Mouse (Mus musculus) liver, embryonic 13.5 days (tissue): ENCODE measurements around the gene 1700018F24Rik. TPM values are rescaled to one million over a fixed set of nuclear protein-coding genes. Genes with fewer than 3 reads are reported as not detected.
A peak's percentile ranks its signal among the peaks of the same experiment; 100 is the strongest.
"Not testable (repeated sequence)": the region's sequence is repeated elsewhere in the genome, so short reads cannot be mapped to it uniquely, and the experiment has no call there.

Experiments used
- ATAC-seq: fragments of 200-750 bp; cut with Nextera tagmentation; 2 replicates; pipeline ENCODE4 v1.8.0; 2017; ENCODE audit warnings: low read depth, mild to moderate bottlenecking, moderate number of reproducible peaks, moderate library complexity
- DNase-seq: peaks from one replicate; pipeline ENCODE4 v3.0.0; 2022
- H3K27ac ChIP-seq: fragments of 300-500 bp; sonication (generic); 2 replicates; pipeline ENCODE4 v1.5.1; 2015; ENCODE audit warnings: moderate library complexity, mild to moderate bottlenecking, inconsistent platforms
- H3K27me3 ChIP-seq: fragments of 300-500 bp; sonication (generic); 2 replicates; pipeline ENCODE4 v1.6.1; 2015; ENCODE audit warnings: mild to moderate bottlenecking, inconsistent platforms
- H3K36me3 ChIP-seq: fragments of 300-500 bp; sonication (generic); 2 replicates; pipeline ENCODE4 v1.6.1; 2015; ENCODE audit warnings: mild to moderate bottlenecking, inconsistent platforms
- H3K4me1 ChIP-seq: fragments of 300-500 bp; sonication (generic); replicated peaks from 2 replicates; pipeline ENCODE4 v1.6.1; 2015; ENCODE audit warnings: inconsistent platforms
- H3K4me2 ChIP-seq: fragments of 300-500 bp; sonication (generic); 2 replicates; pipeline ENCODE4 v1.6.1; 2015; ENCODE audit warnings: inconsistent platforms, mild to moderate bottlenecking, moderate library complexity
- H3K4me3 ChIP-seq: fragments of 300-500 bp; sonication (generic); replicated peaks from 2 replicates; pipeline ENCODE4 v1.5.1; 2015; ENCODE audit warnings: mild to moderate bottlenecking, inconsistent platforms
- H3K9ac ChIP-seq: fragments of 300-500 bp; sonication (generic); 2 replicates; pipeline ENCODE4 v1.6.1; 2015; ENCODE audit warnings: mild to moderate bottlenecking, inconsistent platforms
- H3K9me3 ChIP-seq: fragments of 300-500 bp; sonication (generic); replicated peaks from 2 replicates; pipeline ENCODE4 v1.6.1; 2016; ENCODE audit warnings: inconsistent platforms
- WGBS: fragments of 180-500 bp; shearing (Covaris S2); methylation state at CpG from one replicate; pipeline ENCODE4 v1.1.7; 2015; ENCODE audit not compliant: insufficient replicate concordance; 5-methylcytosine and 5-hydroxymethylcytosine counted together
- polyA plus RNA-seq: library from polyadenylated mRNA; unstranded; fragments of >200 nt; fragmentation: Nextera tagmentation; extraction: Ambion mirVana; gene quantifications from 2 replicates; pipeline ENCODE4 v1.2.1, GENCODE M21; 2015

1700018F24Rik gene
- polyA plus RNA-seq: not detected in 2 replicates

DNA sequence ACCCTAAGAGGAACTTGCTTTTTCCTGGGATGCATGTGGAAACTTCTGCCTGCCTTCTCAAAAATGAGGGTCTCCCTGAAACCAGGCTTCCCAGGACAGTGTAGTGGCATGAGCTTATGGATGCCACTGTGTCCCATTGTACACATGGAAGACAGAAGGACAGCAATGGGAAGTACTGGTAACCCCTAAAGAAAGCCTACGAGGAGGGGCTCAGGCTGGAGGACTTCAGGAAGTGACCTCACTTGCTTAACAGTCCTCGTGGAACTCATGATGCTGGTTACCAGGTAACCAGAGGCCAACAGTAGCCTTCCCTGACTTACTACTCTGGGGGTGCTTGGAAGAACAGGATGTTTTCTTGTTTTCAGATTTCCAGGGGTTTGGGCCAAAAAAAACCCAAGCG, at the start of gene 1700018F24Rik:
Gene 1700018F24Rik (plus strand): TSS at position 301 of the 400 bp plus-strand sequence.
- ATAC-seq: not testable (repeated sequence)

DNA sequence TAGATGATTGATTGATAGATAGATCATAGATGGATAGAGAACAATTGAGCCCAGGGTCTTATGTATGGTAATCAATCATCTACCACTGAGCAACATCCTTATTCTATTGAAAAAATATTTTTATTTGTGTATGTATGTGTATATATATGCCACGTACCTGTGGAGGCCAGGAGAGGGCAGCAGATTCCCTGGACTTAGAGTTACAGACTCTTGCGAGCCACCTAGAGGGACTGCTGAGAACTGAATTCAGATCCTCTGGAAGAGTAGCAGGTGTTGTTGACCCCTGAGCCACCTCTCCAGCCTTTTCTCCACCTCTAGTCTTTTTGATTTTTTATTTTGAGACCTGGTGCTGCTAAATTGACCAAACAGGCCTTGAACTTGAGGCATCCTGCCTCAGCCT, 44.3 kb upstream of the 1700018F24Rik start:
- DNase-seq (no peak), ATAC-seq (no peak)
- H3K4me3 ChIP-seq: no peak overlapping the region
- no peaks in the 10 kb centered on the region for H3K27me3 ChIP-seq
- no peak overlapping the region for H3K27ac ChIP-seq
- H3K9ac ChIP-seq: no peak overlapping the region
- H3K36me3 ChIP-seq: no peaks in the 10 kb centered on the region
- H3K4me1 ChIP-seq: no peaks in the 10 kb centered on the region
- WGBS: 32% methylated on average over 2 of the region's 2 CpGs
- H3K9me3 ChIP-seq: no peaks in the 10 kb centered on the region
- no peak overlapping the region for H3K4me2 ChIP-seq

More for the DNA sequence above, at the start of gene 1700018F24Rik:
- not testable (repeated sequence) for H3K27me3 ChIP-seq, H3K9me3 ChIP-seq, H3K27ac ChIP-seq, H3K4me3 ChIP-seq, DNase-seq, H3K36me3 ChIP-seq, H3K9ac ChIP-seq, H3K4me1 ChIP-seq, H3K4me2 ChIP-seq
- WGBS: 38% methylated on average over 3 of the region's 3 CpGs

DNA sequence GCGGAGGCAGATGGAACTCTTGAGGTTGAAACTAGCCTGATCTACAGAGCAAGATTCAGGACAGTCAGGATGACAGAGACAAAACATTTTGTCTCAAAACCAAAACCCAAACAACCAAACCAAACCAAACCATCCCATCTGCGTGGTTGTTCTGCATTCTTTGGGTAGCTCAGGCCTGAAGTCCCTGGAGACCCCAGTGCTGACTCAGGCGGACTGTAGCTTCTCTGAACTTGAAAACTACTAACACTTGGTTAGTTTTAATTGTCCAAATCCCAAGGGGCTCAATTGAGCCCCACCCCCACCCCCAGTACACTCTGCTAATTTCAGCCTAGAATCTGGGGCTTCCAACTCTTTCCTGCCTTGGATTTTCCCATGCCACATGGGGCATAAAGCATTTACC, 39.4 kb upstream of the 1700018F24Rik start:
- Histone ChIP-seq H3K27ac (no peak overlapping the region), H3K9ac (no peak overlapping the region), H3K36me3 (no peaks in the 10 kb centered on the region), H3K27me3 (no peaks in the 10 kb centered on the region), H3K4me1 (peaks cover 5% of the 10 kb centered on the region; the same call in 1 of the 2 replicates), H3K4me3 (no peak overlapping the region), H3K4me2 (no peak overlapping the region), H3K9me3 (no peaks in the 10 kb centered on the region)
- no peak for DNase-seq
- ATAC-seq: no peak
- WGBS: 46% methylated on average over 3 of the region's 3 CpGs

DNA sequence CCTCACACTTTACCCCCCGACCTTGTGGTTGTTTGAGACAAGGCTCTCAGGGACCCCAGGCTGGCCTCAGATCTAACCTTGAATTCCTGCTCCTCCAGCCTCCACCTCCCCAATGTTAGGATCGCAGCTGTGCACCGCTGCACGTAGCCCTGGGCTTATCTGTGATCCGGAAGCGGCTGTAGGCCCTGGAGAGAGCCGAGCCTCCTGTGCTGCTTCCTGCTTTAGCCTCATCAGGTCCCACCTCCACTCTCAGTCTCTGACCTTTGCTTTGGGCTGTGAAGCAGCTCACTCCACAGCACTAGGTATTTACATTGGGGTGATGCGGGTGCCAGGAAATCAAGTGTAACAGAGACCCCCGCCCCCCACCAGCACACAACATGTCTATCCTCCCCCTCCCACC, 38.3 kb upstream of the 1700018F24Rik start:
- no peaks in the 10 kb centered on the region for H3K9me3 ChIP-seq
- no peak overlapping the region for H3K9ac ChIP-seq
- no peak overlapping the region for H3K27ac ChIP-seq
- H3K4me3 ChIP-seq: no peak overlapping the region
- no peak for DNase-seq
- peak; percentile 74 for ATAC-seq
- H3K36me3 ChIP-seq: no peaks in the 10 kb centered on the region
- no peaks in the 10 kb centered on the region for H3K27me3 ChIP-seq
- 47% methylated on average over 9 of the region's 9 CpGs for WGBS
- no peak overlapping the region for H3K4me2 ChIP-seq
- peaks cover 5% of the 10 kb centered on the region; the same call in 1 of the 2 replicates for H3K4me1 ChIP-seq

DNA sequence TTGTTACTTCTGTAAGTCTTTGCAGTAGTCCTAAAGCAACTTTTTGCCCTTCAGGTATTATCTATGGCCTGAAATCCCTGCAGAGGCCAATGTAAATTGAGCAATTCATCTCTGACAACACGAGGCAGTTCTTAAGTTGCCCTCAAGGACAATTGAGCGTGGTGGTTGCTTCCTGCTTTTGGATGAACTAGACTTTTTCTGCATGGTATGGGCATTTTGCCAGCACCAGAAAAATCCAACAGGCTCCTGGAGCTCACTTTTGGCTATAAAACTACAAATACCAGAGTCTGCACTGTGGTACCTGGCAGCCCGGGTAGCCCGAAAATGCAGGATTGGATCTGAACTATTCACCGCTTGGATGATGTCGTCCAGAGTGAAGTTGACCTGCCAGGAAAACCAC, 37.2 kb upstream of the 1700018F24Rik start:
- Histone ChIP-seq H3K4me3 (no peak overlapping the region), H3K36me3 (no peaks in the 10 kb centered on the region), H3K27me3 (no peaks in the 10 kb centered on the region), H3K4me2 (no peak overlapping the region), H3K9me3 (no peaks in the 10 kb centered on the region), H3K9ac (no peak overlapping the region), H3K27ac (no peak overlapping the region), H3K4me1 (peaks cover 5% of the 10 kb centered on the region; the same call in 1 of the 2 replicates)
- DNase-seq: no peak
- no peak for ATAC-seq
- 59% methylated on average over 6 of the region's 6 CpGs for WGBS

DNA sequence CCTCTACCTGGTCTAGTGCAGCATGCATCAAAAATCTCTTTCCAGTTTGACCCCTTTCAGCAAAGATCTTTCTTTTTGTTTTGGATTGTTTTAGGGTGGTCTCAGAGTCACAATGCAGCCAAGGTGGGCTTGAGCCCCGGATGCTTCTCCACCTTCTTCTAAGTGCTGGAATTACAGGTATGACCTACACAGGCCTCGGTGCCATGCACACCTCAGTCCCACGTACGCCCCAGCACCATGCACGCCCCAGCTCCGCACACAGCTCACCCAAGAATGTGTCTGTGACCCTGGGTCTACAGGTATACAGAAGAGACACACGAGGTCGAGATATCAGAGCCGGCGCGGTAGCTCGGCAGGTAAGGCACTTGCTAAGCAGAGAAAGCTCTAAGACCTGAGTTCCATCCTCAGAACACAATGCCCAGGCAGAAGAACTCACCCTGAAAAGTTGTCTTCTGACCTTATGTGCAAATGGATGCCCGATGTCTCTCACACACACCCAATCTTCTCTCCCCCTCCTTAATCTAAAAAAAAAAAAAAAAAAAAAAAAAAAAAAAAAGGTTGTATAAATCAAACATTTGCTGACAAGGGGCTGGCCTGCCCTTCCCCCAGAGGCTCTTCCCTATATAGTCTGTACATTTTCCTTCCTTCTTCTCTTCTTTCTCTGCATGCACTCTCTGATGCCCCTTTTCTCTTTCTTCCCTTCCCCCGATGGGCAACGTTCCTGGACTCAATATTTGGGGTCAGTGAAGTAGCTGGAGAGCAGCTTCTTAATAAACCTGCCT, 33.7 kb upstream of the 1700018F24Rik start:
- Histone ChIP-seq H3K9me3 (no peaks in the 10 kb centered on the region), H3K36me3 (no peaks in the 10 kb centered on the region), H3K4me1 (peaks cover 5% of the 10 kb centered on the region; the same call in 1 of the 2 replicates), H3K4me2 (no peak overlapping the region), H3K27ac (no peak overlapping the region), H3K4me3 (no peak overlapping the region), H3K27me3 (no peaks in the 10 kb centered on the region), H3K9ac (no peak overlapping the region)
- no peak for ATAC-seq
- 72% methylated on average over 15 of the region's 15 CpGs for WGBS
- no peak for DNase-seq

DNA sequence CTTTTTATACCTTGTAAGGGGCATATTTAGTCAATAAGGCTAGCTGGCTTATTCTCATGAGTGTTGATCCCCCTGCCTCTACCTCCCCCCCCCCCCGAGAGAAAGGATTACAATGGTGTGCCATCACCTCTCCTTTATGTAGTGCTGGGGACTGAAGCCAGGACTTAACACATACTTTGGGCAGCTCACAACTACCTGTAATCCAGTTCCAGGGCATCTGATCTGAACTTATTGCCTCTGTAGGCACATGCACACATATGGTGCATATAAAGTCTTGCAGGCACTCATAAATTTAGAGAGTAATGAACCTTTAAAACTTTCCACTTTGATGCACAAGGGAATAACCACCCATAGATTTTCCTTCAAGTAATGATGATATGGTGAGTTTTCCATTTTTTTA, 28.5 kb upstream of the 1700018F24Rik start:
- Histone ChIP-seq H3K27me3 (no peaks in the 10 kb centered on the region), H3K4me1 (no peaks in the 10 kb centered on the region), H3K4me3 (no peak overlapping the region), H3K27ac (no peak overlapping the region), H3K4me2 (no peak overlapping the region), H3K9ac (no peak overlapping the region), H3K9me3 (no peaks in the 10 kb centered on the region), H3K36me3 (no peaks in the 10 kb centered on the region)
- DNase-seq: no peak
- WGBS: 75% methylated on average over 1 of the region's 1 CpGs
- ATAC-seq: no peak

DNA sequence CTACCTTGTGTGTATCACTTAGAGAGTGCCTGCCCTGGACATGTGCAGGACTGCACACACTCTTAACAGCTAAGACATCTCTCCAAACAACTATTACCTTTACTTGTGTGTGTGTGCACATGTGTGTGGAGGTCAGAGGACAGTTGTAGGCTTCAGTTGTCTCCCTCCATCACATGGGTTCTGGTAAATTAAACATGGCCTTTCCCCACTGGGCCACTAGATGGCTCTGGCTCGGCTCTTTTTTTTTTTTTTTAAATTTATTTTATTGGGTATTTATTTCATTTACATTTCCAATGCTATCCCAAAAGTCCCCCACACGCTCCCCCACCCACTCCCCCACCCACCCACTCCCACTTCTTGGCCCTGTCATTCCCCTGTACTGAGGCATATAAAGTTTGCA, 26.0 kb upstream of the 1700018F24Rik start:
- not testable (repeated sequence) for H3K4me2 ChIP-seq, H3K27me3 ChIP-seq, H3K9ac ChIP-seq, H3K4me3 ChIP-seq, H3K9me3 ChIP-seq, DNase-seq, H3K4me1 ChIP-seq, ATAC-seq, H3K27ac ChIP-seq, H3K36me3 ChIP-seq
- 7% methylated on average over 2 of the region's 2 CpGs for WGBS

DNA sequence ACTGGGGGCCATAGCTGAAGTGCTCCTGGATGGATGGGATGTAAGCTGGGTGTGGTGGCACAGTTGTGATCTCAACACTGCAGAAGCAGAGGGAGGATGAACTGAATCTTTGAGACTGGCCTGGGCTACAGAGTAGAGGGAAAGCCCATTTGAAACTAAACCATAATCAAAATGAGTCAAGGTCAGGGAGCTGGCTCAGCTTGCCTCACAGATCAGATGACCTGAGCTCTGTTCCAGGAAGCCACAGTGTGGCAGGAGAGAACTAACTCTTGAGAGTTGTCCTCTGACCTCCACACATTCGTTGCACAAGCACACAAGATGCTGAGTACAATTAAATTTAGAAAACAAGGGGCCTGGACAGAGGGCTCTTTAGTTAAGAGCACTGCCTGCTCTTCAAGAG, 22.5 kb upstream of the 1700018F24Rik start:
- not testable (repeated sequence) for H3K4me3 ChIP-seq, H3K36me3 ChIP-seq, H3K27ac ChIP-seq, H3K9me3 ChIP-seq, DNase-seq, H3K4me2 ChIP-seq, H3K9ac ChIP-seq, ATAC-seq, H3K27me3 ChIP-seq, H3K4me1 ChIP-seq
- WGBS: 14% methylated on average over 1 of the region's 1 CpGs

DNA sequence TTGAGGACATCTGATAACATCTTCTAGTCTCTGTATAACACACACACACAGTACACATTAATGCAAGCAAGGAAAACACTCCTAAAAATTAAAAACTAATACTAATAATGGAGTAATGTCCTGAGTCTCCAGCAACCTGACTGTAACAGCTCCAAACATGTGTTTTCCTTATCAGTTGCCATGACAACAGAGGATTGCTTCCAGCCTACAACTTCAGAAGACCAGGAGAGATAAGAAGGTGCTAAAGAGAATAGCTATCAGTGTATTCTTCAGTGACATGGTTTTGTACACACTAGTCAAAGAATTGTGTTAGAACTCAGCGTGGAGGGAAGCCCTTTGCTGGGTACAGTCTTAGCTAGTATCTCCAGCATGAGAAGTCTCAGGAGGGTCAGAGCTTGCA, 22.1 kb upstream of the 1700018F24Rik start:
- H3K4me2 ChIP-seq, DNase-seq, H3K4me1 ChIP-seq, H3K27ac ChIP-seq, H3K36me3 ChIP-seq, ATAC-seq, H3K9me3 ChIP-seq, H3K4me3 ChIP-seq, H3K27me3 ChIP-seq, H3K9ac ChIP-seq: not testable (repeated sequence)
- WGBS: 17% methylated on average over 1 of the region's 1 CpGs

DNA sequence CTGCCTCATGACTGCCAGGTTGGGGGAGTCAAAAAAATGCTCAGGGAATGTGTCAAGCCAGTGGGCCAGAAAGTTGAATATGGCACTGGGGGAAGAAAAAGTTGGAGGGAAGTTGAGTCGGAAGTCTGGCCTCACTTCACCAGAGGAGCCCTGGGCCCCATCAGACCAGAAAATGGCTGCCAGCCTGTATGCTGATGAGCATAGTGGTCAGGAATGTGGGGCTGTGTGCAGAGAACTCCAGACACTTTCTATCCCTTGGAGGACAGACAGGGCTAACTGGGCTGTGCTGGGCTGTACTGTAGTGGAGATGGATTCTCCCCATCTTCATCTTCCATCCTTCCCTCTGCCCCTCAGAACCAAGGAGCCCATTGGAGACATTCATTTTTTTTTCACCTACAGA, 12.3 kb upstream of the 1700018F24Rik start:
- ATAC-seq, H3K4me3 ChIP-seq, H3K4me2 ChIP-seq, H3K9ac ChIP-seq, H3K4me1 ChIP-seq, DNase-seq, H3K9me3 ChIP-seq, H3K36me3 ChIP-seq, H3K27ac ChIP-seq, H3K27me3 ChIP-seq: not testable (repeated sequence)
- 44% methylated on average over 1 of the region's 1 CpGs for WGBS

DNA sequence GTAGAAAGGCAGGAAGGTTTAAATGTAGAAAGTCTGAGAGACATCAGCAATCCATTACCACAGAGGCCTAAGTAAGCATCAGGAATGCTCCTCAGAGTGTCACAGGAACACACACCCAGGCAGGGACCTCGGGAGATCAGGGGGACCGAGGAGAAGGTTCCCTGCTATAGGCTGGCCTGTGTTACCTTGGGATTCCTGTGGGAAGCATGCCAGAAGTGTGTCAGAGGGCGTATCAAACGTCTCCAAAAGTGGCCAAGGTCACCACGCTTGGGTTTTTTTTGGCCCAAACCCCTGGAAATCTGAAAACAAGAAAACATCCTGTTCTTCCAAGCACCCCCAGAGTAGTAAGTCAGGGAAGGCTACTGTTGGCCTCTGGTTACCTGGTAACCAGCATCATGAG, 10.4 kb upstream of the 1700018F24Rik start, which contains the start of gene Gm4871:
Gene Gm4871 (minus strand): TSS at position 364 of the 400 bp plus-strand sequence.
- not testable (repeated sequence) for H3K4me1 ChIP-seq, H3K9me3 ChIP-seq, H3K36me3 ChIP-seq, H3K27ac ChIP-seq, H3K27me3 ChIP-seq, H3K4me2 ChIP-seq, DNase-seq, H3K9ac ChIP-seq, ATAC-seq, H3K4me3 ChIP-seq
- 54% methylated on average over 5 of the region's 5 CpGs for WGBS
